Mouse (Mus musculus): Measurements from ENCODE around the gene Pyroxd2. TPM values are rescaled to one million over a fixed set of nuclear protein-coding genes. Genes with fewer than 3 reads are reported as not detected.

The Pyroxd2 gene
- polyA plus RNA-seq, 1 experiment, result 5.0 TPM

DNA sequence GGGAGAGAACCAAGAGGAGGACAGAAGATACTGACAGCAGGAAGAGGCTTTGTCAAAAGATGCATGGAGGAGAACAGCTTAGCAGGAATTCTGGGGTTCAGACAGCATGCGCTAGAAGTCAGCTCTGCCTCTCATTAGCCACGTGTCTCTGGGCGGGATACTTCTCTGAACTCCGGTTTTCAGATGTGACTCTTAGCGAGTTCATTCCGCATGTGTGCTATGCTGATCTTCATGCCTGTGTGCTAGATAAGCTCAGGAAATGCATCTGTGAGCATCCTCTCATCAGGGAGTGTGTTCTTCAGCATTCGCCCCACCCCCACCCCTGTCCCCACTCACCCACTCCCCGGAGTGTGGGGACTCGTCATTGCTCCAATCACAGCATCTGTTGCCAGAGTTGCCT lies 14.8 kb downstream of the Pyroxd2 start:
- WGBS, result 72% methylated on average over 9 of the region's 9 CpGs
- no peak for DNase-seq
- TF ChIP-seq CTCF (IDR thresholded peaks at IDR 0.05; ENCODE audit: insufficient read depth, low read length) (no peak), POLR2A (IDR thresholded peaks at IDR 0.05; ENCODE audit: borderline replicate concordance, extremely low read depth, low read depth, low read length) (no peak)
- Histone ChIP-seq H3K4me1 (ENCODE audit: control insufficient read depth, insufficient read depth, low read length) (no peaks in the 10 kb centered on the region), H3K4me3 (replicated peaks; ENCODE audit: extremely low read depth, low read depth, low read length) (no peak overlapping the region)

GRCm38 (mm10) chr19:42734982-42735381 lies 17.6 kb downstream of the Pyroxd2 start:
- no peak overlapping the region for H3K4me3 ChIP-seq (replicated peaks; ENCODE audit: extremely low read depth, low read depth, low read length)
- WGBS, result 76% methylated on average over 5 of the region's 5 CpGs
- no peak for TF ChIP-seq CTCF (IDR thresholded peaks at IDR 0.05; ENCODE audit: insufficient read depth, low read length)
- TF ChIP-seq POLR2A (IDR thresholded peaks at IDR 0.05; ENCODE audit: borderline replicate concordance, extremely low read depth, low read depth, low read length), result no peak
- no peaks in the 10 kb centered on the region for H3K4me1 ChIP-seq (ENCODE audit: control insufficient read depth, insufficient read depth, low read length)
- no peak for DNase-seq

GRCm38 (mm10) chr19:42727424-42727823 lies 25.2 kb downstream of the Pyroxd2 start:
- no peak overlapping the region for H3K4me3 ChIP-seq (replicated peaks; ENCODE audit: extremely low read depth, low read depth, low read length)
- H3K4me1 ChIP-seq (ENCODE audit: control insufficient read depth, insufficient read depth, low read length), result no peaks in the 10 kb centered on the region
- TF ChIP-seq POLR2A (IDR thresholded peaks at IDR 0.05; ENCODE audit: borderline replicate concordance, extremely low read depth, low read depth, low read length), result no peak
- no peak for TF ChIP-seq CTCF (IDR thresholded peaks at IDR 0.05; ENCODE audit: insufficient read depth, low read length)
- 85% methylated on average over 4 of the region's 4 CpGs for WGBS
- DNase-seq, result no peak

DNA sequence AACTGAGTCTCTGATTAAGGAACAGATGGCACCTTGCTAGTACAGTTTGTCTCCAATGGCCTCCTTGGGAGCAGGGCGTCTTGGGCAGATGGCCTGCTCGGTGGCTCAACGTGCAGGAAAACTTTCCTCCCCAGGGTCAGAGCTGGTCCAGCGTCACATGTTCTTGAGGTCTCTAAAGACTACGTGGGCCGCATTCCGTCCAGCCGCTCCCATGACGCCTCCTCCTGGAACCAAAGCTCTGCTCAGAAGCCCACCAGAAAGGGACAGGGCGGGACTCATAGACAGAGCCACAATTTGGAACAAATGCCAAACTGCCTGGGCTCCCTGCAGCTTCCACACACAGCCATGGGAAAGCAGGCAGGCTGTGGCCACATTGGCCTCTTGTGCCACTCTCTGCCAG lies 25.8 kb downstream of the Pyroxd2 start:
- no peak for DNase-seq
- no peak overlapping the region for H3K4me3 ChIP-seq (replicated peaks; ENCODE audit: extremely low read depth, low read depth, low read length)
- TF ChIP-seq CTCF (IDR thresholded peaks at IDR 0.05; ENCODE audit: insufficient read depth, low read length) (no peak), POLR2A (IDR thresholded peaks at IDR 0.05; ENCODE audit: borderline replicate concordance, extremely low read depth, low read depth, low read length) (no peak)
- H3K4me1 ChIP-seq (ENCODE audit: control insufficient read depth, insufficient read depth, low read length), result no peaks in the 10 kb centered on the region
- 94% methylated on average over 10 of the region's 10 CpGs for WGBS

DNA sequence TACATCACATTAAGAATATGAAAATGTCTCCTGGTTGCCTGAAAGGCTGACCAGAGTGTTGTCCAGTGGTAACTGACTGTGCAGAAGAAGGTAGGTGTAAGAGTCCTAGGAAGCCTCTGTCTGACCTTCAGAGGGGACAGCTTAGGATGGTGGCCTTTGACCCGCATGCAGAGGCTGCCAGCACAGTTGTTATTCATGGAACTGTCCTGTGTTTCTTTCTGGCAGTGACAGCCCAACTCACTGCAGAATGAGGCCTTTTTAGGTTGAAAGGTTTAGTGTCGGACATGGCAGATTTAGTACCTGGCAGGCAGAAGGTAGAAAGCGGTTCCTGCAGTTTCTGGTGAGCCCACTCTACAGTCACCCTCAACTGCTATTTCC lies 26.6 kb downstream of the Pyroxd2 start:
- WGBS, result 94% methylated on average over 3 of the region's 3 CpGs
- no peak for DNase-seq
- Histone ChIP-seq H3K4me3 (replicated peaks; ENCODE audit: extremely low read depth, low read depth, low read length) (no peak overlapping the region), H3K4me1 (ENCODE audit: control insufficient read depth, insufficient read depth, low read length) (no peaks in the 10 kb centered on the region)
- TF ChIP-seq CTCF (IDR thresholded peaks at IDR 0.05; ENCODE audit: insufficient read depth, low read length) (no peak), POLR2A (IDR thresholded peaks at IDR 0.05; ENCODE audit: borderline replicate concordance, extremely low read depth, low read depth, low read length) (no peak)

DNA sequence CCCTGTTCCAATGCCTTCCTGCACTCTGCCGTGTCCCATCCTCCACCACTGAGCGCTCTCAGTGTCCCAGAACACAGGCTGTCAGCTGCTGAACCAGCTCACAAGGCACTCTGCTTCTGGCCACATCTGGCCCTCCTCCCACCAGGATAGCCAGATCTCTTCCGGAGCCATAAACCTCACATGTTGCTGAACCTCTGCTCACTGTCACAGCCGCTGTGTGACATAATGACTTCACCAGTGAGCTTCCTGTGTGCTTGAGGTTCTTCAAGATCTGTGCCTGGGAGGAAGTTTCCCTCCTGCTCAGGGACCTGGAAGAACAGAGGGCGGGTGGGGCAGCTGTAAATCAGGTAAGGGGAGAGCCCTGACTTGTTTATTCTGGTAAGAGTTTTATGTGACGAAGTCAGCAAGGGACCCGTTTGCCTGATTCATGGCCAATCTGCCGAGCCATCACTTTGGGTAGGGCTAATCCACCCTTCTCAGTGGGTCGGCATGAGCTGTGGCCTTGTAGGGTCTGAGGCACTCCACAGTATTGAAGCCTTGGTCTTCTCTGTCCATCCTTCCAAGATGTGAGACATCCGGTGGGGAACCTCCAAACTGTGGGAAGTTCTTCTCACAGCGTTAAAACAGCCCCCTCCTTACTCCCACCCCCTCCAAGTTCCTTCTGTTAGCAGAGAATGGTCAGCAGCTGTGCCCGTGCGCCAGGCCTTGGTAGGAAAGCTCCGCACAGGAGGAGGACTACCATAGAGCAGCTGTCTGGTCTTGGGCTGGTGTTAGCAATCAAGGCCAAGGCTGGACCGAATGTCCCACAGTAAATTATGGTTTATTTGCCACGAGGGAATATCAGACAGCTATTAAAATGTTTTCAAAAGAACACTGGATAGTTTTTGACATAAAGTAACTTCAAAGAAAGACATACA lies 27.3 kb downstream of the Pyroxd2 start:
- no peaks in the 10 kb centered on the region for H3K4me1 ChIP-seq (ENCODE audit: control insufficient read depth, insufficient read depth, low read length)
- H3K4me3 ChIP-seq (replicated peaks; ENCODE audit: extremely low read depth, low read depth, low read length), result no peak overlapping the region
- WGBS, result 56% methylated on average over 16 of the region's 16 CpGs
- no peak for DNase-seq
- TF ChIP-seq CTCF (IDR thresholded peaks at IDR 0.05; ENCODE audit: insufficient read depth, low read length) (no peak), POLR2A (IDR thresholded peaks at IDR 0.05; ENCODE audit: borderline replicate concordance, extremely low read depth, low read depth, low read length) (no peak)

- no peak overlapping the region for H3K4me3 ChIP-seq (replicated peaks; ENCODE audit: extremely low read depth, low read depth, low read length)
- 68% methylated on average over 6 of the region's 6 CpGs for WGBS
Measured at GRCm38 (mm10) chr19:42723302-42723701, 29.3 kb downstream of the Pyroxd2 start.

DNA sequence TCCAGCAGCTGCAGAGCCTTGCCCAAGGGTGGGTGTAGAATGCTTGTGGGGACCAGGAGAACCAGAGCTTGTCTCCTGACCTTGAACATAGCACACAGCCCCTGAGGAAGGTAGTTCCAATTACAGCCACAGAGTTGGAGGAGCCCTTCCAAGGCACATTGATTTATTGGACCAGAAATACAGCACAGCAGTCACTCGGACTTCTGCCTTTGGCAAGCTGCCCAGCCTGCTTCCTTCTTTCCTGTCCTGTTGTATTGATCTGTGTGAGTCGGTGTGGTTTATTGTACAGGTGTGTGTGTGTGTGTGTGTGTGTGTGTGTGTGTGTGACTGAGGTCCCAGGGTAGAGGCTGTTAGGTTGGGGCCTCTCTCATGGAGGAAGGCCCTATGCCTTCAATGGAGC lies 30.1 kb downstream of the Pyroxd2 start:
- TF ChIP-seq POLR2A (IDR thresholded peaks at IDR 0.05; ENCODE audit: borderline replicate concordance, extremely low read depth, low read depth, low read length) (no peak), CTCF (IDR thresholded peaks at IDR 0.05; ENCODE audit: insufficient read depth, low read length) (no peak)
- no peak for DNase-seq
- 8% methylated on average over 2 of the region's 2 CpGs for WGBS
- no peak overlapping the region for H3K4me3 ChIP-seq (replicated peaks; ENCODE audit: extremely low read depth, low read depth, low read length)
- H3K4me1 ChIP-seq (ENCODE audit: control insufficient read depth, insufficient read depth, low read length), result no peaks in the 10 kb centered on the region

More at GRCm38 (mm10) chr19:42723302-42723701, 29.3 kb downstream of the Pyroxd2 start:
- no peaks in the 10 kb centered on the region for H3K4me1 ChIP-seq (ENCODE audit: control insufficient read depth, insufficient read depth, low read length)
- DNase-seq, result no peak
- no peak for TF ChIP-seq CTCF (IDR thresholded peaks at IDR 0.05; ENCODE audit: insufficient read depth, low read length)
- TF ChIP-seq POLR2A (IDR thresholded peaks at IDR 0.05; ENCODE audit: borderline replicate concordance, extremely low read depth, low read depth, low read length), result no peak

DNA sequence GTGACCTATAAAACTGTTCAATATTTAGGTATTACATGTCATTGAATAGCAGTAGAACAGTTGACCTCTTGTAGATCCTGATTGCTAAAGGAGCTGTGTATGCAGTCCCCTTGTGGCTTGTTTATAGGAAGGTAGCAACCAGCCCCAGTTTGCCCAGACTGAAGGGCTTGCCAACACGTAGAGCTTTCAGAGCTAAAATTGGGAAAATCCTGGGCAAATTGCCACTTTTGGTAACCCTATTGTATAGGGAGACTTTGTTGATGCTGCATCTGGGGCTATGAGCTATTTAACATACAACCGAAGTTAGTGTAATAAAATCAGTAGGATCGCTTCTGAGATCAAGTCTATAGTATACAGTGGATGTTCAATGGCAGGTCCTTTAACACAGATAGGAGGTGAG lies 34.5 kb downstream of the Pyroxd2 start:
- DNase-seq, result no peak
- no peak overlapping the region for H3K4me3 ChIP-seq (replicated peaks; ENCODE audit: extremely low read depth, low read depth, low read length)
- no peaks in the 10 kb centered on the region for H3K4me1 ChIP-seq (ENCODE audit: control insufficient read depth, insufficient read depth, low read length)
- no peak for TF ChIP-seq POLR2A (IDR thresholded peaks at IDR 0.05; ENCODE audit: borderline replicate concordance, extremely low read depth, low read depth, low read length)
- TF ChIP-seq CTCF (IDR thresholded peaks at IDR 0.05; ENCODE audit: insufficient read depth, low read length), result no peak
- 75% methylated on average over 3 of the region's 3 CpGs for WGBS

GRCm38 (mm10) chr19:42717668-42718067 lies 34.9 kb downstream of the Pyroxd2 start:
- Histone ChIP-seq H3K4me3 (replicated peaks; ENCODE audit: extremely low read depth, low read depth, low read length) (no peak overlapping the region), H3K4me1 (ENCODE audit: control insufficient read depth, insufficient read depth, low read length) (no peaks in the 10 kb centered on the region)
- DNase-seq, result no peak
- 64% methylated on average over 5 of the region's 5 CpGs for WGBS
- TF ChIP-seq POLR2A (IDR thresholded peaks at IDR 0.05; ENCODE audit: borderline replicate concordance, extremely low read depth, low read depth, low read length) (no peak), CTCF (IDR thresholded peaks at IDR 0.05; ENCODE audit: insufficient read depth, low read length) (no peak)
